Mouse (Mus musculus) megakaryocyte, embryonic 14.5 days (primary cell): ENCODE data around the gene Sertad4.

Experiments
- FLI1 ChIP-seq: IDR thresholded peaks from 2 replicates; pipeline ENCODE4 v1.6.1; 2012; ENCODE audit warnings: low read length, inconsistent platforms, mixed read lengths
- GATA1 ChIP-seq: IDR thresholded peaks from 3 replicates; pipeline ENCODE4 v1.6.1; 2012; ENCODE audit warnings: mixed read lengths, low read length, inconsistent platforms, borderline replicate concordance

DNA sequence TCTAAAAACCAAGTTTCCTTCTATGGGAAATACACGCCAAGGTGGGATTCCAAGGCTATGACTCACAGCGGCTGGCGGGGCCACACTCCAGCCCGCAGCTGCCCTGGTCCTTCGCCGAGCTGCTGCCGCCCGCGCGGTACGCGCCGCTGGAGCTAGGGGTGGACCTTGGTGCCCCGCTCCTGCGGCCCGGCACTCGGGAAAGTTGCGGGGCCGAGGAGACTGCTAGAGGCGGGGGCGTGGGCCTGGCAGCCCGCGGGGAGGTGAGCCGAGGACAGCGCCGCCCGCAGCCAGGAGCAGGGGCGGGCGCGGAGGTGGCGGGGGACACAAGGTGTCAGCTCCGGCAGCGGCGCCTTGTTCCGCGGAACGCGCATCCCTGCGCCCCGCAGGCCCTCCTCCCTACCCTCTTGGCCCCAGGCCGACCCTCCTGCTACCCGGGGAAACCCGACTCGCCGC, 711 bp downstream of the Sertad4 start:
- no peak for TF ChIP-seq GATA1
- no peak for TF ChIP-seq FLI1
